In genomic region chr8:43179189-43179588, GRCm38 (mm10) we compare ENCODE assay signal across 14 mouse cellular contexts. TPM values are rescaled to one million over a fixed set of nuclear protein-coding genes. Genes with fewer than 3 reads are reported as not detected.
A peak's percentile ranks its signal among the peaks of the same experiment; 100 is the strongest.
DNase-seq lines count a peak whose midpoint lies in the region; ATAC-seq and TF ChIP-seq lines count a peak whose summit lies in the region.
"Had no signal": no experiment of that assay in that cellular context is flagged by ENCODE, and none has a peak within 500 bp of the region (broad histone marks: within the 10 kb centered on the region; RNA-seq: fewer than 3 reads in every experiment).

No protein-coding gene starts in this region.

- no peaks in the 10 kb centered on the region for H3K27me3 ChIP-seq in kidney, postnatal 0 days (ENCODE audit: insufficient read depth, low read length)
- no peaks in the 10 kb centered on the region for H3K27me3 ChIP-seq in E14TG2a.4 (ENCODE audit: insufficient read depth, low read length)
- H3K27me3 ChIP-seq in heart, embryonic 10.5 days (ENCODE audit: insufficient read depth, poor library complexity, severe bottlenecking) = no peaks in the 10 kb centered on the region
- no peaks in the 10 kb centered on the region for H3K27me3 ChIP-seq in lung, embryonic 14.5 days (ENCODE audit: insufficient read depth, low read length)

- DNase-seq in kidney, postnatal 0 days (ENCODE audit: low spot score) = peak; percentile 9
- no peak for DNase-seq in kidney, postnatal 36 days
- peak; percentile 86 for DNase-seq in heart, embryonic 10.5 days (ENCODE audit: low spot score)
- peak; percentile 5 for DNase-seq in lung, embryonic 14.5 days
- DNase-seq in thymus, postnatal 36 days = no peak
- no peak for DNase-seq in natural killer cell, adult 2 months (ENCODE audit: low spot score in 2 of 2)
- DNase-seq: cerebellum, postnatal 36 days; thymus, postnatal 25 days had no signal

- H3K4me2 ChIP-seq in kidney, postnatal 0 days (ENCODE audit: low read length) = no peak overlapping the region
- no peak overlapping the region for H3K4me2 ChIP-seq in lung, embryonic 14.5 days

- no peaks in the 10 kb centered on the region for H3K9me3 ChIP-seq in kidney, postnatal 0 days (replicated peaks; ENCODE audit: low read length)
- no peaks in the 10 kb centered on the region for H3K9me3 ChIP-seq in E14TG2a.4 (ENCODE audit: low read length)
- H3K9me3 ChIP-seq in heart, embryonic 10.5 days = no peaks in the 10 kb centered on the region
- H3K9me3 ChIP-seq in lung, embryonic 14.5 days (ENCODE audit: low read depth, low read length) = no peaks in the 10 kb centered on the region

- H3K4me1 ChIP-seq in kidney, postnatal 0 days (replicated peaks; ENCODE audit: insufficient read depth, low read length) = no peaks in the 10 kb centered on the region
- H3K4me1 ChIP-seq in E14TG2a.4 (replicated peaks; ENCODE audit: low read depth, low read length) = peaks cover 61% of the 10 kb centered on the region
- H3K4me1 ChIP-seq in heart, embryonic 10.5 days = no peaks in the 10 kb centered on the region
- no peaks in the 10 kb centered on the region for H3K4me1 ChIP-seq in lung, embryonic 14.5 days (ENCODE audit: insufficient read depth)

- 51% methylated on average over 4 of the region's 4 CpGs for WGBS in kidney, postnatal 0 days
- WGBS in heart, embryonic 10.5 days = 13% methylated on average over 4 of the region's 4 CpGs
- 25% methylated on average over 4 of the region's 4 CpGs for WGBS in lung, embryonic 14.5 days

- H3K9ac ChIP-seq in kidney, postnatal 0 days (ENCODE audit: low read depth, low read length) = no peak overlapping the region
- H3K9ac ChIP-seq in lung, embryonic 14.5 days = no peak overlapping the region

- peak; percentile 40 for ATAC-seq in kidney, postnatal 0 days (replicated peaks; ENCODE audit: low FRiP score, low read depth)
- peak; percentile 69; the same call in 1 of the 2 replicates for ATAC-seq in lung, embryonic 14.5 days (ENCODE audit: insufficient read depth)
- ATAC-seq in inflammation-experienced regulatory T-cells, adult 6 months = no peak

- no peaks in the 10 kb centered on the region for H3K36me3 ChIP-seq in kidney, postnatal 0 days (ENCODE audit: insufficient read depth, low read length)
- peaks cover 57% of the 10 kb centered on the region for H3K36me3 ChIP-seq in E14TG2a.4 (ENCODE audit: insufficient read depth, low read length)
- H3K36me3 ChIP-seq in heart, embryonic 10.5 days = no peaks in the 10 kb centered on the region
- no peaks in the 10 kb centered on the region for H3K36me3 ChIP-seq in lung, embryonic 14.5 days (ENCODE audit: insufficient read depth)

- H3K27ac ChIP-seq in kidney, postnatal 0 days = no peak overlapping the region
- no peak overlapping the region for H3K27ac ChIP-seq in heart, embryonic 10.5 days
- no peak overlapping the region for H3K27ac ChIP-seq in lung, embryonic 14.5 days (ENCODE audit: low read depth)

- no peak overlapping the region for H3K4me3 ChIP-seq in kidney, postnatal 0 days (replicated peaks; ENCODE audit: low read depth, low read length)
- H3K4me3 ChIP-seq in E14TG2a.4 (replicated peaks; ENCODE audit: low read length) = peak overlapping the region; percentile 87
- no peak overlapping the region for H3K4me3 ChIP-seq in heart, embryonic 10.5 days
- H3K4me3 ChIP-seq in lung, embryonic 14.5 days (ENCODE audit: low read depth, low read length) = no peak overlapping the region
- H3K4me3 ChIP-seq: erythroblast, embryonic 14.5 days had no signal

- TF ChIP-seq CTCF in kidney, postnatal 0 days (IDR thresholded peaks at IDR 0.05; ENCODE audit: low read depth) = no peak
- no peak for TF ChIP-seq CTCF in E14TG2a.4 (conservative IDR thresholded peaks at IDR 0.05; ENCODE audit: low read length)
- TF ChIP-seq CTCF in lung, embryonic 14.5 days (IDR thresholded peaks at IDR 0.05; ENCODE audit: low read depth) = no peak

RNA-seq across cellular contexts. Expression of gene Triml2, which starts 1.2 kb away (rescaled TPM):
- polyA plus RNA-seq in kidney, postnatal 0 days (2015; fragmentation: Nextera tagmentation; extraction: Ambion mirVana) = not detected in 2 replicates
- polyA plus RNA-seq in heart, embryonic 10.5 days (2016; fragmentation: Nextera tagmentation; extraction: Ambion mirVana) = not detected in 2 replicates
- not detected in 2 replicates for polyA plus RNA-seq in lung, embryonic 14.5 days (2014; fragmentation: Nextera tagmentation; extraction: Ambion mirVana)
- polyA plus RNA-seq in inflammation-experienced regulatory T-cells, adult 6 months (2017; shearing (Covaris generic)) = not detected
- polyA plus RNA-seq: erythroblast, embryonic 14.5 days; limb, embryonic 14.5 days; neural tube, embryonic 11.5 days; small intestine, adult 2 months had no signal

RNA-seq across cellular contexts. Expression of gene Triml1, which starts 37.9 kb away (rescaled TPM):
- not detected in 2 replicates for polyA plus RNA-seq in kidney, postnatal 0 days (2015; fragmentation: Nextera tagmentation; extraction: Ambion mirVana)
- polyA plus RNA-seq in heart, embryonic 10.5 days (2016; fragmentation: Nextera tagmentation; extraction: Ambion mirVana) = not detected in 2 replicates
- polyA plus RNA-seq in lung, embryonic 14.5 days (2014; fragmentation: Nextera tagmentation; extraction: Ambion mirVana) = not detected in 2 replicates
- not detected for polyA plus RNA-seq in inflammation-experienced regulatory T-cells, adult 6 months (2017; shearing (Covaris generic))
- polyA plus RNA-seq: erythroblast, embryonic 14.5 days; limb, embryonic 14.5 days; neural tube, embryonic 11.5 days; small intestine, adult 2 months had no signal

Comparison
In these comparisons a context has a peak if more than half of its experiments do, and no peak if none do; other contexts are left out.
1. DNase-seq: peak in kidney, postnatal 0 days (single experiment), heart, embryonic 10.5 days (single experiment) and lung, embryonic 14.5 days (single experiment); none in kidney, postnatal 36 days (0 of 2), thymus, postnatal 36 days (0 of 2) and natural killer cell, adult 2 months (0 of 2).